Mouse (Mus musculus) neural tube, postnatal 0 days (tissue): ENCODE results near the gene Gm21866. TPM values are rescaled to one million over a fixed set of nuclear protein-coding genes. Genes with fewer than 3 reads are reported as not detected.

Source experiments
- polyA plus RNA-seq: library from polyadenylated mRNA; unstranded; fragments of >200 nt; fragmentation: Nextera tagmentation; extraction: Ambion mirVana; gene quantifications from 2 replicates; pipeline ENCODE4 v1.2.1, GENCODE M21; 2015

The Gm21866 gene
- not detected in 2 replicates for polyA plus RNA-seq

DNA sequence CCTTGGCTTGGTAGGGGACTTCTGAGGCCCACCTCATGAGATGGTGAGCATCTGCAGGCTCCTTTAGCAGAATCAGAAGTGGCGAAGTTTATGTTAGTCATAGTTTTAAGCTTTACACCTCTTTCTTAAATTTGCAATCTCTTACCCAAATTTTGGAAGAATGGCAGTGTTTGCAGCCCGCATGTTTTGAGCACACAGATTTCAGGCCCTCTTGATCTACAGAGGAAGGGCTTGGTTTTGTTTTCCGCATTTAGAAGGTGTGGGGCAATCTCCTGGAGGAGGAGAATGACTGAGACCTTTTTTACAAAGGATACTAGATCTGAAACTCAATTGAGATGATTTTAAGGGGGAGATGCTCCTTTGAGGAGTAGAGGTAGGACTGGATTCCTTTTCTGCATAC is at the start of gene Gm21866:
Gm21866 (minus strand) TSS at position 101 of the 400 bp plus-strand sequence.

DNA sequence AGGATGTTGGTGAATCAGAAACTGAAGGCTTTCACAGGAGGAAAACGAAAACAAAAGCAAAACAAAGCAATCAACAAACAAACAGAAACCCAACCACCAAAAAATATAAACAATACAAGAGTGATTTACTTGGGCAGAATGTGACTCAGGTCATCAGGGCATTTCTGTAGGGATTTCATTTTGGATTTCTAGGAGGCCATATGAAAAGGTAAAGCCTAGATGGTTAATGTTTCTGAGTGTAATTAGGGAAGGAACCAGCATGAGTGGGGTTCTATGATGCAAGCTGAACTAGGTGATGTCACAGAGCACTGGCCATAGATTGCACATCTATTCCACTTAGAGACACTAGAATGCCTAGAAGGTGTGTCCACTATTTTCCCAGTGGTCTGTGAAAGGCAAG is 28.3 kb upstream of the Gm21866 start, which contains the start of gene Gm20773:
Gm20773 (plus strand) TSS at position 301 of the 400 bp plus-strand sequence.

Other genes starting within 250 kb of the Gm21866 start
- not detected in 2 replicates for gene Gm21828, start 241.7 kb downstream of the Gm21866 start, polyA plus RNA-seq
- gene Gm21440, start 213.2 kb downstream of the Gm21866 start, polyA plus RNA-seq = not detected in 2 replicates
- gene Gm21454, start 213.1 kb downstream of the Gm21866 start, polyA plus RNA-seq = not detected in 2 replicates
- gene Gm21725, start 116.5 kb downstream of the Gm21866 start, polyA plus RNA-seq = not detected in 2 replicates
- gene Gm20773, start 28.4 kb upstream of the Gm21866 start, polyA plus RNA-seq = not detected in 2 replicates